Mouse (Mus musculus) lung, postnatal 36 days (tissue): ENCODE data around the gene Map2k7.
A peak's percentile ranks its signal among the peaks of the same experiment; 100 is the strongest.

Experiments
- DNase-seq: peaks from one replicate; pipeline ENCODE4 v3.0.0; 2022; ENCODE audit warnings: mixed read lengths

Gene Map2k7

DNA sequence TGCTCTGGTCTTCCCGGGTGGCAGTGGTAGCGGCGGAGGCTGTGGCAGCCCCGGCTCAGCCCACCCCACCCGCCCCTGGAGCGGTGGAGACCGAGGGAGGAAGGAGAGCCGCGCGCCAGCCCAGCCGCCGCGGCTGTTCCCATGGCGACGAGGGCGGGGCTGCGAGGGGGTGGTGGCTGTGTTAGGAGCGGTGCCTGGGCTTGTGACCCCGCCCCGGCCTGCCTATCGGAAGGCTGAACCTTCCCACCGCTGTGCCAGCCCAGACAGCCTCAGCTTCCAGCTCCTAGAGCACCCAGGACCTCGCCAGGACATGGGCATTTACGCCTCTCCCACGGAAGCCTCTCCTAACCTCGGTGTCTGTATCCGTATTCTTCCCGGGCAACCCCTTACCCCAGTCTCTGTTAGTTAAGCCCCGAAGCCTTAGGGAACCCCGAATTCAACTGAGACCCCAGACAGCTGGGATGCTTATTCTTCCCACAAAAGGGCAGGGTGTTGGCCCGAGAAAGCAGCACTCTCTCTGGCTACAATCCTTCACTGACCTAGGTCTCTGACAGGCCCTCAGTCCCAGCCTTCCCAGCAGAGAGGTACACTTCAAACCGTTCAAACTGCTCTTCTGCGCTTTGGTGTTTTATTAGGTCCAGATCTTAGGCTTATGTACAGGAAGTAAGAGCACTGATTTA, 20.7 kb downstream of the Map2k7 start, which contains the start of gene Ctxn1:
TSS of gene Ctxn1 (minus strand) at position 150 of the 680 bp plus-strand sequence.
- peak; percentile 98 for DNase-seq

DNA sequence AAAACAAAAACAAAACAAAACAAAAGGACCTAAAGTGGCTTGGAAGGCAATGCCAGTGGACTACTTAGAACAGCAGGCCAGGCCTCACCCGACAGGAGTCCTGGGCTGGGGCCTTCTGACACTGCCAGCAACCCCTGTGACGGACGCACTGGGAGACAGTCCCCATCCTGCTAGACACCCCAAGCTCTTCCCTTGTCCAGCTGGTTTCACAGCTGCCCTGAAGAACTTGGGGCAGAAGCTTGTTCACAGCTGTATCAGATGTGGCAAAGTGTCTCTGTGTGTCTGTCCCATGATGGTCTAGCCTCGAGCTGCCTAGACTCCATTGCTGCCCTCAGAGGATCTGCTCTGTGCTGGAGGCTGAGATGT, 21.2 kb downstream of the Map2k7 start:
- DNase-seq, result no peak

DNA sequence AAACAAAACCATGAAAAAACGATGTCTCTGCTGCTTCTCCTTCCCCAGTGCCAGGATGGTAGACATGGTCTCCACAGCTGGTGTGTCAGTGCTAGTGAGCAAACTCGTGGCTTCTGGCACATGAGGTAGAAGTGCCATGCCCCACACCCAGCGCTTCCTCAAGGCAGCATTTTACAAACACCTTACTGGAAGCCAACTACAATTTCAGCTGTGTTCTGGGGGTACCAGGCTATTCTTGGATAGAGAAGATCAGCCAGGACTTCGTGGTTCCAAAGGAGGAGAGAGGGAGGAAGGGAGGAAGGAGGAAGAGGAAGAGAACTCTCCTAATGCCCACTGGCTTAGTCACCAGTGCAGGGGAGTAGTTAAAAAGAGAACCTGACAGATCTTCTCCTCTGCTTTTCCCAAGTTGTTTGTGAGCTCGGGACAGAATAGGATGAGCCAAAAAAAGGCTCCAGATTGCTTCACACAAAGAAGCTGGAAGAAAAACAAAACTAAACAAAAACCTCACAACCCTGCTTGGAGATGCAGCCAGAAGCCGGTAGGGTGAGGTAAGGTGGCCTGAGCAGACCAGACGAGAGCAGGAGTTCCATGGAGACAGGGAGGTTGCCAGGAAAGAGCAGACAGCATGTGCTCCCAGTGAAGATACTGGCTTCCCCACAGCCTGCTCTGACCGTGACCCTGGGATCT, 24.7 kb downstream of the Map2k7 start:
- no peak for DNase-seq

DNA sequence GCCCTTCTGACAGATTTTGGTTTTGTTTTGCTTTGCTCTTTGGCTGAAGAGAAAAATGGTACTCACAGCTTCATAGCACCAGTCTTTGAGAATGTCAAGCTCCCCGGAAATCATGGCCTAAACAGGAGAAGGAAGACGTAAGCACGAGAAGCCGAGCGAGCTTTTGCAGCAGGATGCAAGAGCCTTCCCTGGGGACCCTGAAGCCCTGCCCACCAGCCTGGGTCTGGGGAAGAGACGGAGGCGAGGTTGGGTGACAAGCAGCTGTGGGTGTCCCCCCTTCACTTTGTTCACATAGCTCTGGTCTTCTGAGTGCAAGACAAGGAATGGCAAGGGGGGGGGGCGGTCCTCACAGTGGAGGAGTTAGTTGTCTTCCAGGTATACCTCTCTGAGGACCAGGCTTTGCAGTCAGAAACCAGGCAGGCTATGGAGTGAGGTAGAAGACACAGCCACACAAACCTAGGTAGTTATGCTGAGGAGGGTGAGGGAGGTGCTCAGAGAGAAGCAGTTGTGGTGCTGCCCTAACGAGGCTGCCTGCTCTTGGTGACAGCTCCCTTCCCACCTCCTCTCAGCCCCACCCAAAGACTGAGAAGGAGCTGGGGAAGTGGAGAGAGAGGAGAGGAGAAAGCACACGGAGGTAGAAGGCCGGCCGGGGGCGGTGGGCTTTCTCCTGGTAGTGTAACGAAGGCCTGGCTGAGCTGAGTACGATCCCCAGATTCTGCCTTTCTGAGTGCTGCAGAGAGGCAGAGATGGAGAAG, 26.8 kb downstream of the Map2k7 start:
- DNase-seq, result no peak

DNA sequence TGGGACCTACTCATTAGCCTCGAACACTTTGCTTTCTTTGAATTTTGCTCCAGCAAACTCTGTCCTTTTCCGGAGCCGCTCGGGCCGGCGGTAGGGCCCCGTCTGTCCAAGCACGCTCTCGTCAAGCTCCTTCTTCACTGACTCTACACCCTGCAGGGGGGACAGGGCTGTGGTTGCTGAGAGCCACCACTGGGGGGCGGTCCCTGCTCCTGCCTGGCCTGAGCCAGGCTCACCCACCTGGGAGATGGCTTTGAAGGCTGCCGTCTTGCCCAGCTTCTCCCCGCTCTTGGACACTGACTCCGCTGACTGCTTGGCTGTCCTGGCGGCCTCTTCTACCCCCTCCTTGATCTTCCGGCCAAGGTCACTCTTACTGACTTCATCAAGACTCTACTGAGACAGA, 29.1 kb downstream of the Map2k7 start:
- DNase-seq, result no peak

DNA sequence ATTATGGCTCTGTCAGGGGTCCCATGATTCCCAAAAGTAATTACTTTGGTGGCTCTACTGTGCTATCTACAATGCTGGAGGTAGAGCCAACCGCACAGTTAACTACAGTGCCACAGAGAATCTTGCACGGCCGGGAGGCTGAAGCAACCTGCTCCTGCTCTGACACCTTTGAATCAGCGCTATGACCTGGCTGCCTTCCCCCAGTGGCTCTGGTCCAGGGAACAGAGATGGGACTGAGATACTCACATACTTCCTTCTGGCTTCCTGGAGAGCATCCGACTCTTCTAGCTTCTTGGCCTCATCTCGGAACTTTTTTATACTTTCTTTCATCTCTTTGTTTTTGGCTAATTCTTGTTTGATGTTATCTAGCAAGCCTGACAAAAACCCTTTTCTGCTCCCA, 31.1 kb downstream of the Map2k7 start:
- DNase-seq, result no peak

DNA sequence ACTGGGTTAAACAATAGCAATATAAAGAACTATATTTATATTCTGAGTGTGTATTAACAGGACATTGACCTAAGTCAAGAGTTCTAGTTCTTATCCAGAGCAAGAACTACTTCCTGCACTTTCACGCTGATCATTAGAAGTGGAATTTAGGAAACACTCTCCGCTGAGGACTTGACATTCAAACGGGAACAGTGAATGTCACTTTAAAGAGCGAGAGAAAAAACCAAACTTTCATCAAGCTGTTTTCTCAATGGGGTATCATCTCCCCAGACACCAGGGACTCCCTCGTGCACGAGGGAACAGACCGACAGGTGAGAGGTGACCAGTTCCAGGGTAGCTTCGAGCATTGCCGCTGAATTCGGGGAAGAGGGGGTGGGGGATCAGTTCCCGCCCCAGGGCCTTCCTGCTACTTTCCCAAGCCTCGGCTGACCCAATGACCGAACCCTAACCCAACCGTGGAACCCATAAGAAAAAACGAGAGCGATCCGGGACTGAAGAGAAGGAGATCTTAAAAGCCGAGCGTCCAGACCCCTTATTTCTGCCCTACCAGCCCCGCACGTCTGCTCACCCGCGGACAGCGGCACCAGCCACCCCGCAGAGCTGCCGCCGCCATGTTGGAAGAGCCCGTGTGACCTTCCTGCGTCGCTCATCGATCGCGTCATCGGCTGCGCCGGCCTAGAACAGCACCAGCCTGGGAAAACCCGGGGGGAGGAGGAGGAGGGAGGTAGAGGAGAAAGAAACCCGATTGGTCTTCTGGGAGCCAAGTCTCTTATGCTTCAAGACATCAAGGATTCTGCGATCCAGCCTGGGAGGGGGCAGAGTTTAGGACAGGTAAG, 37.0 kb downstream of the Map2k7 start, which contains the start of gene Timm44:
TSS of gene Timm44 (minus strand) at position 639 of the 836 bp plus-strand sequence.
- peak; percentile 98 for DNase-seq

DNA sequence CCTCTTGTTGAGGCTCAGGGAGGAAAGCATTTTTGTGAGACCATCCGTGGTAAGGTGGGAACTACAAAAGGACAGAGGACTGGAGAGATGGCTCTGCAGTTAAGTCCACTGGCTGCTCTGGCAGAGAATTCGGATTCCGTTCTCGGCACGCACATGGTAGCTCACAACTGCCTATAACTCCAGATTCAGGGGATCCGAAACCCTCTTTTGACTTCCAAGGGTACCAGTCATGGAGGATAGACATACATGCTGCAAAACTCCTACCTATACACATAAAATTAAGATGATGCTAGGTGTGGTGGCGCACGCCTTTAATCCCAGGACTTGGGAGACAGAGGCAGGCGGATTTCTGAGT, 37.5 kb downstream of the Map2k7 start:
- no peak for DNase-seq

DNA sequence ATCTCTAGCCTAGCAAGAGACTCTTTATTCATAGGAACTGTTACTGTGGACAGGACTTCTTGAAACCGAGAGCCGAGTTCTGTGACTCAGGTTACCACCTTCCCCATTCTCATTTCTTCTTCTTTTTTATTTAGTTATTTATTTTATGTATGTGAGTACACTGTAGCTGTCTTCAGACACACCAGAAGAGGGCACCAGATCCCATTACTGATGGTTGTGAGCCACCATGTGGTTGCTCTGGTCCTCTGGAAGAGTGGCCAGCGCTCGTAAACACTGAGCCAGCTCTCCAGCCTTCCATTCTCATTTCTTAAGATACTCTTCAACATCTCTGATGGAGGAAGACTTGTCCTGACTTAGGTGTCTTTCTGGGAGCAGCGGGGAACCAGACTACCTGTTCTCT, 54.2 kb downstream of the Map2k7 start:
- DNase-seq, result no peak
